Mouse (Mus musculus): Measurements from ENCODE around the gene Rtel1. TPM values are rescaled to one million over a fixed set of nuclear protein-coding genes. Genes with fewer than 3 reads are reported as not detected.

Gene Rtel1
- polyA plus RNA-seq, 1 experiment from 2014 or later, result 22.9 TPM

- Histone ChIP-seq H3K27ac (replicated peaks) (no peak overlapping the region), H3K9ac (no peak overlapping the region), H3K4me3 (replicated peaks) (no peak overlapping the region), H3K4me2 (no peak overlapping the region), H3K4me1 (replicated peaks) (peaks cover 12% of the 10 kb centered on the region), H3K36me3 (replicated peaks) (peaks cover 53% of the 10 kb centered on the region), H3K27me3 (no peaks in the 10 kb centered on the region), H3K9me3 (replicated peaks) (no peaks in the 10 kb centered on the region)
- ATAC-seq (ENCODE audit: insufficient read depth), result no peak
- WGBS (ENCODE audit: insufficient replicate concordance), result 81% methylated on average over 5 of the region's 5 CpGs
These were observed 59.2 kb downstream of the Rtel1 start for GRCm38 (mm10) chr2:181378701-181379100.

GRCm38 (mm10) chr2:181379778-181380177 lies 60.2 kb downstream of the Rtel1 start, which contains the start of gene Lime1:
Gene Lime1, plus strand, starts transcription at chr2:181380078.
- H3K9me3 ChIP-seq (replicated peaks), result no peaks in the 10 kb centered on the region
- H3K27me3 ChIP-seq, result no peaks in the 10 kb centered on the region
- whole genome bisulfite sequencing (ENCODE audit: insufficient replicate concordance), result 86% methylated on average over 12 of the region's 12 CpGs
- H3K4me3 ChIP-seq (replicated peaks), result no peak within 1 kb of the TSS
- no peak for ATAC-seq (ENCODE audit: insufficient read depth)
- peaks cover 60% of the 10 kb centered on the region for H3K36me3 ChIP-seq (replicated peaks)
- H3K4me1 ChIP-seq (replicated peaks), result peaks cover 8% of the 10 kb centered on the region
- H3K9ac ChIP-seq, result no peak within 1 kb of the TSS
- no peak within 1 kb of the TSS for H3K27ac ChIP-seq (replicated peaks)
- H3K4me2 ChIP-seq, result no peak within 1 kb of the TSS

- H3K36me3 ChIP-seq (replicated peaks), result peaks cover 63% of the 10 kb centered on the region
- no peak overlapping the region for H3K4me2 ChIP-seq
- no peaks in the 10 kb centered on the region for H3K27me3 ChIP-seq
- peaks cover 8% of the 10 kb centered on the region for H3K4me1 ChIP-seq (replicated peaks)
- no peak for ATAC-seq (ENCODE audit: insufficient read depth)
- H3K4me3 ChIP-seq (replicated peaks), result no peak overlapping the region
- H3K27ac ChIP-seq (replicated peaks), result no peak overlapping the region
- no peak overlapping the region for H3K9ac ChIP-seq
- H3K9me3 ChIP-seq (replicated peaks), result no peaks in the 10 kb centered on the region
- 84% methylated on average over 5 of the region's 5 CpGs for WGBS (ENCODE audit: insufficient replicate concordance)
These were observed 60.7 kb downstream of the Rtel1 start for GRCm38 (mm10) chr2:181380251-181380650.

DNA sequence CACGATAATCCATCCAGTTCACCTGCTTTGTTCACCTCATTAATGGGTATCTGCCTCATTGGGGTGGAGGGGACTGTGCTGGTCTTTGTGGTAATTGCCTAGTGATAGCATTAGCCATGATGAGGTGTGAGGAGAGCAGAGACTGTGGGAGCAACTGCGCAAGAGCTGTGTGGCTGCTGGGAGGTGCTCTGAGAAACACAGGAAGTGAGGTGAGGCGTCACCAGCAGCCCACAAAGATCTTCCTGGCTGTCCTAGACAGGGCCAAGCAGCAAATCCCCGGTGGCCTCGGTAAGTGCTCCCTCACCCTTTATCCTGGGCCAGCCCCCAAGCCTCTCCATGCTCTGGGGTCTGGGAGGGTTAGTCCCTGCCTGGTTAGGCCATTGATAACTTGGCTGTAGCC lies 61.6 kb downstream of the Rtel1 start:
- Histone ChIP-seq H3K9me3 (replicated peaks) (no peaks in the 10 kb centered on the region), H3K4me2 (no peak overlapping the region), H3K4me1 (replicated peaks) (peaks cover 8% of the 10 kb centered on the region), H3K27me3 (no peaks in the 10 kb centered on the region), H3K27ac (replicated peaks) (no peak overlapping the region), H3K9ac (no peak overlapping the region), H3K36me3 (replicated peaks) (peaks cover 67% of the 10 kb centered on the region), H3K4me3 (replicated peaks) (no peak overlapping the region)
- no peak for ATAC-seq (ENCODE audit: insufficient read depth)
- WGBS (ENCODE audit: insufficient replicate concordance), result 72% methylated on average over 5 of the region's 5 CpGs

DNA sequence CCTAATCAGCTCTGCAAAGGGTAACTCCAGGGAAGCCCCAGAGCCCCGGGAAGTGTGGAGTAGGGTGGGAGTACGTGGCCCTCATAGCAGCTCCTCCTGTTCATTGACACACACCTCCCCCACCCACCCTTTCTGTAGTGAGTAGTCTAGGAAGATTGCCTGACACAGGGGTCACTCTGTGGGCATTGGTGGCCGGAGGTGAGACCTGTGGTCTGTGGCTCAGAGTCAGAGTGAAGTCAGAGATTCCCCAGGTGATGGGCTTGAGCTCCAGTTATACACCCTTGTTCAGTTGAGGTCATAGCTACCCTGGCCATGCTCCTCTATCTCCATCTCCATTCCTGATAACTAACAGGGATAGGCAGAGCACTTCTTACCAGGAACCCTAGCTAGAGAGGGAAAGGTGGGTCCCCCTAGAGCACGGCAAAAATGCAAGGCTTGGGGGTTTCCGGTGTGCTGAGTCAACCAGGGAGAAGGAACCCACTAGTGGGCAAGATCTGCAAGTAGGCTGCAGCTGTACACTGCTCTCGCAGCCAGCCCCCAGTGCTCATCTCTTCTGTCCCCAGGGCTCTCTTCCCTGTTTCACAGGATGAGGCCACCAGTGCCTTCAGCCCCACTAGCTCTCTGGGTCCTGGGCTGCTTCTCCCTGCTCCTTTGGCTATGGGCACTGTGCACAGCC lies 62.2 kb downstream of the Rtel1 start:
- peaks cover 68% of the 10 kb centered on the region for H3K36me3 ChIP-seq (replicated peaks)
- 77% methylated on average over 6 of the region's 6 CpGs for WGBS (ENCODE audit: insufficient replicate concordance)

GRCm38 (mm10) chr2:181384463-181384862 lies 64.9 kb downstream of the Rtel1 start:
- no peak overlapping the region for H3K4me2 ChIP-seq
- no peak overlapping the region for H3K27ac ChIP-seq (replicated peaks)
- H3K36me3 ChIP-seq (replicated peaks), result peaks cover 63% of the 10 kb centered on the region
- 63% methylated on average over 7 of the region's 7 CpGs for WGBS (ENCODE audit: insufficient replicate concordance)
- no peaks in the 10 kb centered on the region for H3K9me3 ChIP-seq (replicated peaks)
- no peaks in the 10 kb centered on the region for H3K4me1 ChIP-seq (replicated peaks)
- no peak overlapping the region for H3K9ac ChIP-seq
- H3K4me3 ChIP-seq (replicated peaks), result no peak overlapping the region
- no peak for ATAC-seq (ENCODE audit: insufficient read depth)
- no peaks in the 10 kb centered on the region for H3K27me3 ChIP-seq

More for the DNA sequence above, 62.2 kb downstream of the Rtel1 start:
- ATAC-seq (ENCODE audit: insufficient read depth), result no peak
- no peaks in the 10 kb centered on the region for H3K9me3 ChIP-seq (replicated peaks)
- peaks cover 5% of the 10 kb centered on the region for H3K4me1 ChIP-seq (replicated peaks)
- no peak overlapping the region for H3K4me2 ChIP-seq
- no peak overlapping the region for H3K27ac ChIP-seq (replicated peaks)
- H3K9ac ChIP-seq, result no peak overlapping the region
- H3K27me3 ChIP-seq, result no peaks in the 10 kb centered on the region
- H3K4me3 ChIP-seq (replicated peaks), result no peak overlapping the region

GRCm38 (mm10) chr2:181384919-181385391 lies 65.4 kb downstream of the Rtel1 start:
- H3K9ac ChIP-seq, result no peak overlapping the region
- no peak overlapping the region for H3K4me3 ChIP-seq (replicated peaks)
- no peak overlapping the region for H3K27ac ChIP-seq (replicated peaks)
- no peaks in the 10 kb centered on the region for H3K27me3 ChIP-seq
- no peak overlapping the region for H3K4me2 ChIP-seq
- H3K36me3 ChIP-seq (replicated peaks), result peaks cover 60% of the 10 kb centered on the region
- ATAC-seq (ENCODE audit: insufficient read depth), result no peak
- 85% methylated on average over 4 of the region's 4 CpGs for WGBS (ENCODE audit: insufficient replicate concordance)
- no peaks in the 10 kb centered on the region for H3K9me3 ChIP-seq (replicated peaks)
- no peaks in the 10 kb centered on the region for H3K4me1 ChIP-seq (replicated peaks)

DNA sequence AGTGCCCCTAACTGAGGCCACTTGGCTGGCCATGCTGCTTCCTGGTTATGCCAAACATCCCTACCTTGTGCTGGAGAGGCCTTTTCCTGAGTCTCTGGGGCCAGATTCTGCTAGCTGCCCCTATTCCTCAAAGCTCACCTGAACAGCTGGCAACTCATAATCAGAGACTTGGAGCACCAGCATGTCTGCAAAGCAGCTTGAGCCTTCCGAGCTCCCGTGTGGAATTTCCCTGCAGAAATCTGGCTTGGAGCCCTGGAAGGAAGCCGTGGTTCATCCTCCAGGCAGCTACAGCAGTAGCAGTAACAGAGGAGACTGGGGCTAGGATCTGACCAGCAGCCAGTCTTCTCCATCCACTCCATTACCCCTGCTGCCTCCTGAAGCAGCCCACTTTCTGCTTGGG lies 66.3 kb downstream of the Rtel1 start:
- H3K9ac ChIP-seq, result no peak overlapping the region
- H3K27me3 ChIP-seq, result no peaks in the 10 kb centered on the region
- no peaks in the 10 kb centered on the region for H3K4me1 ChIP-seq (replicated peaks)
- no peaks in the 10 kb centered on the region for H3K9me3 ChIP-seq (replicated peaks)
- H3K36me3 ChIP-seq (replicated peaks), result peaks cover 60% of the 10 kb centered on the region
- no peak overlapping the region for H3K4me2 ChIP-seq
- ATAC-seq (ENCODE audit: insufficient read depth), result no peak
- H3K4me3 ChIP-seq (replicated peaks), result no peak overlapping the region
- 71% methylated on average over 3 of the region's 3 CpGs for WGBS (ENCODE audit: insufficient replicate concordance)
- no peak overlapping the region for H3K27ac ChIP-seq (replicated peaks)

DNA sequence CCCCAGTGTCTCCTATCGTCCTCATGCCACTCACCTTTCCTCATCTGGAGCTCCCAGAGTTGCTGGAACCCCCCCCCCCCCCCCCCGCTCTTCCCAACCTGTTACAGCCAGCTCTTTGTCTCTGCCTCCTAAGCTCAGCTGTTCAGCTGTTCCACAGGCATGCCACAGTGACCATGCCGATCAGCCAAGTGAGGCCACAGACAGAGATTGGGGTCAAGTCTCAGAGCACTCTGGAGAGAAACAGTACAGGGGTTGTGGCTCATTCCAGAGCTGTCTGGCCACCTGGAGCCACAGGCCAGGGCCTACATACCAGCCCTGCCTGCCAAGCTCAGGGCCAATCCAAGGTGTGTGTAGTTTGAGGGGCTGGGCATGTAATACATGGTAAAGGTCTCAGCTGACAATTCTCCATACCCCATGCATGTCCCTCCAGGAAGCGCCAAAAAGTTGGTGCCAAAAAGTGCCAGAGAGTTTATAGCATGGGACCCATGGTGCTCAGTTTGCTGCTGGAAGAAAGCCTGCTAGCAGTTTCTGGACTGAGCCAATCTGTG lies 67.2 kb downstream of the Rtel1 start:
- H3K9ac ChIP-seq, result no peak overlapping the region
- H3K27me3 ChIP-seq, result no peaks in the 10 kb centered on the region
- no peak overlapping the region for H3K4me3 ChIP-seq (replicated peaks)
- no peak for ATAC-seq (ENCODE audit: insufficient read depth)
- no peaks in the 10 kb centered on the region for H3K4me1 ChIP-seq (replicated peaks)
- H3K27ac ChIP-seq (replicated peaks), result no peak overlapping the region
- H3K9me3 ChIP-seq (replicated peaks), result no peaks in the 10 kb centered on the region
- H3K4me2 ChIP-seq, result no peak overlapping the region
- WGBS (ENCODE audit: insufficient replicate concordance), result 65% methylated on average over 4 of the region's 4 CpGs
- H3K36me3 ChIP-seq (replicated peaks), result peaks cover 60% of the 10 kb centered on the region

GRCm38 (mm10) chr2:181390136-181390870 lies 70.8 kb downstream of the Rtel1 start:
- Histone ChIP-seq H3K4me2 (no peak overlapping the region), H3K27me3 (no peaks in the 10 kb centered on the region), H3K9ac (no peak overlapping the region), H3K36me3 (replicated peaks) (peaks cover 52% of the 10 kb centered on the region), H3K4me3 (replicated peaks) (no peak overlapping the region), H3K4me1 (replicated peaks) (no peaks in the 10 kb centered on the region), H3K9me3 (replicated peaks) (no peaks in the 10 kb centered on the region), H3K27ac (replicated peaks) (no peak overlapping the region)
- WGBS (ENCODE audit: insufficient replicate concordance), result 68% methylated on average over 4 of the region's 4 CpGs
- ATAC-seq (ENCODE audit: insufficient read depth), result no peak

DNA sequence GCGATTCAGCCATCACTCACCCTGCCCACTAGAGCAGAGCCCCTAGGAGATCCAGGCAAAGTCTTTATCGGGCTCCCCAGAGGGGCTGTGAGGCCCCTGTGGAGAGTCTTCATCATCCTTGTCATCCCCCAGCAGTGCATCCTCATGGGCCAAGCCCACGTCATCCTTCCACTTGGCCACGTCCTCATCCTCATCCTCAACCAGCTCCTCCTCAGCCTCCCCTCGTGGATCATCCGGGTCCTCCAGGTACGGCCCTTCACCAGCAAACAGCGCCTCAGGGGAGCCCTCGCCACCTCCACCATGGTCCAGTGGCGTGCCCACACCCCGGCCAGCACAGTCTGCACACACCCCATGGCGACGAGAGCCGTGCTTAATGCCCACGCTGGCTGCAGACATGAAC lies 71.5 kb downstream of the Rtel1 start:
- Histone ChIP-seq H3K27me3 (no peaks in the 10 kb centered on the region), H3K27ac (replicated peaks) (no peak overlapping the region), H3K36me3 (replicated peaks) (peaks cover 50% of the 10 kb centered on the region), H3K9ac (no peak overlapping the region), H3K9me3 (replicated peaks) (no peaks in the 10 kb centered on the region), H3K4me2 (no peak overlapping the region), H3K4me3 (replicated peaks) (no peak overlapping the region), H3K4me1 (replicated peaks) (no peaks in the 10 kb centered on the region)
- no peak for ATAC-seq (ENCODE audit: insufficient read depth)
- 83% methylated on average over 15 of the region's 15 CpGs for WGBS (ENCODE audit: insufficient replicate concordance)

All from liver, embryonic 15.5 days (tissue).